Mouse (Mus musculus): ENCODE results near the gene Acot2. TPM values are rescaled to one million over a fixed set of nuclear protein-coding genes. Genes with fewer than 3 reads are reported as not detected.
"Not testable (repeated sequence)": the region's sequence is repeated elsewhere in the genome, so short reads cannot be mapped to it uniquely, and the experiment has no call there.

The Acot2 gene
- polyA plus RNA-seq, 2 experiments, result 2.7 to 6.0 TPM

DNA sequence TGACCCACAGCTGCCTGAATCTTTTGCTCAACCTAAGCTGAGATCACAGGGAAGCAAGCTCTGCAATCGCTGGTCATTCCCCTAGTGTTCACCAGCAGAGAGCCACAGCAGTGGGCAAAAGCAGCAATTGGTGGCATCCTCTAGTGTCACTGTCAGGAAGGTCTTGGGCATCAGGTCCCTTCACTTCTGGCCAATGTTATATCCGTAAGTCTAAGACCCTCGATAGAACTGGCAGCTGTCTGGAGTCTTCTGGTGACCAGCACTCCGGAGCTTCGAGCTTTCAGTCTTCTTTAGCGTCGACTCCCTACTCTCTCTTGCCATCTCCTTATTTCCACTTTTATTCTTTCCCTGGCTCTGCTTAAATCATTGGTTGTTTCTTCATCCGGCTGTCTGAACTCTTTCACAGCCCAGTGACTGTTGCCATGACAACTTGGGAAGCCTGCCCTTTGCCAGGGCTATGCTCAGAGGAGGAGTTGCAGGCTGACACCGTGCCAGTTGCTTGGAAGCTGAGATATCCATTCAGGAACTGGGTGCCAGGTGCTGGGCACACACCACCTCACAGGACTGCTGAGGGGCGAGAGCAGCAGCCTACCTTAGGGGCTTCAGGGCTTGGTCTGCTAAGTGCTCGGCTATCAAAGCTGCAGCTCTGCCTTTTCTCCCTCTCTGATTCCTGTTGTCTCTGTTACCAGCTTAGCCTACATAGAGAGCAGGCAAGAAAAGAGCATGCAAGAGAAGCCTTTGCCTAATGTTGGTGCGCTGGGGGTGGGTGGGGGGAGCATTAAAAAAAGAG is 23.8 kb downstream of the Acot2 start:
- H3K4me2 ChIP-seq (ENCODE audit: low read depth), result peak overlapping the region; percentile 29
- H3K9me3 ChIP-seq (ENCODE audit: control insufficient read depth, low read length), result no peaks in the 10 kb centered on the region
- H3K4me1 ChIP-seq (replicated peaks; ENCODE audit: control insufficient read depth in 2 of 2, insufficient read depth in 2 of 2, low read length in 1 of 2), result 0 out of 4 replicates have a peak, but pooled peaks cover 0 to 3% of the 10 kb centered on the region in 2 experiments
- peaks cover 13% of the 10 kb centered on the region for H3K27me3 ChIP-seq (ENCODE audit: control insufficient read depth, insufficient read depth, low read length)
- H3K27ac ChIP-seq, result no peak overlapping the region
- no peaks in the 10 kb centered on the region for H3K36me3 ChIP-seq (replicated peaks; ENCODE audit: control insufficient read depth, insufficient read depth, low read depth)
- H3K9ac ChIP-seq (replicated peaks), result no peak overlapping the region
- TF ChIP-seq EP300 (IDR thresholded peaks at IDR 0.05; ENCODE audit: low read depth) (no peak), CTCF (IDR thresholded peaks at IDR 0.05; ENCODE audit: low read depth) (no peak)
- no peak for ATAC-seq (ENCODE audit: insufficient read depth)
- 55% methylated on average over 12 of the region's 12 CpGs for WGBS (ENCODE audit: insufficient replicate concordance)
- DNase-seq (ENCODE audit: low read depth in 3 of 3, low spot score in 3 of 3), result no peak
- H3K4me3 ChIP-seq (ENCODE audit: insufficient read depth in 1 of 2, low read depth in 2 of 2, low read length in 2 of 2), result no peak overlapping the region

GRCm38 (mm10) chr12:84013130-84013529 is 25.5 kb downstream of the Acot2 start:
- TF ChIP-seq CTCF (IDR thresholded peaks at IDR 0.05; ENCODE audit: low read depth) (peak; percentile 32), EP300 (IDR thresholded peaks at IDR 0.05; ENCODE audit: low read depth) (no peak)
- Histone ChIP-seq H3K4me1 (replicated peaks; ENCODE audit: control insufficient read depth in 2 of 2, insufficient read depth in 2 of 2, low read length in 1 of 2) (0 out of 4 replicates have a peak, but pooled peaks cover 0 to 3% of the 10 kb centered on the region in 2 experiments), H3K4me3 (ENCODE audit: insufficient read depth in 1 of 2, low read depth in 2 of 2, low read length in 2 of 2) (no peak overlapping the region), H3K4me2 (ENCODE audit: low read depth) (no peak overlapping the region), H3K9ac (replicated peaks) (no peak overlapping the region), H3K27ac (no peak overlapping the region), H3K36me3 (replicated peaks; ENCODE audit: control insufficient read depth, insufficient read depth, low read depth) (no peaks in the 10 kb centered on the region), H3K27me3 (ENCODE audit: control insufficient read depth, insufficient read depth, low read length) (peaks cover 13% of the 10 kb centered on the region), H3K9me3 (ENCODE audit: control insufficient read depth, low read length) (no peaks in the 10 kb centered on the region)
- DNase-seq (ENCODE audit: low read depth in 3 of 3, low spot score in 3 of 3) (no peak), ATAC-seq (ENCODE audit: insufficient read depth) (no peak)
- 62% methylated on average over 6 of the region's 6 CpGs for WGBS (ENCODE audit: insufficient replicate concordance)

DNA sequence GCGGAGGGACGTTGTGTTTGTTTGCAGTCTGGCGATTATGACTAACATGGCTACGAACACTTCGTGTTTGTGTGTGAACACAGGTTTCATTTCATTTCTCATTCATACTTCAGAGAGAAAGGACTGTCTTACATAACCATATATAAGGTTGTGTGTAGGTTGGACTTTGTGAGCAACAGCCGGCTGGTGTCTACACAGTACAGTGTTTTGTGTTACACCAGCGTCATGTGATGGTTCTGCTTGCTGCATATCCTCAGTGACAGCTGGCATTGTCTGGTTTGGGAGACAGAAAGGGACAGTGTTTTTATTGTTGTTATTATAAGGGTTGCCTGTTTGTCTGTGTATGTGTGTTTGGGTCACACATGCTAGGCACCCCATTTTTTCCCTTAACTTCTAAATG is 26.0 kb downstream of the Acot2 start:
- Histone ChIP-seq H3K27me3 (ENCODE audit: control insufficient read depth, insufficient read depth, low read length) (peaks cover 13% of the 10 kb centered on the region), H3K9me3 (ENCODE audit: control insufficient read depth, low read length) (no peaks in the 10 kb centered on the region), H3K4me1 (replicated peaks; ENCODE audit: control insufficient read depth in 2 of 2, insufficient read depth in 2 of 2, low read length in 1 of 2) (no peaks in the 10 kb centered on the region), H3K36me3 (replicated peaks; ENCODE audit: control insufficient read depth, insufficient read depth, low read depth) (no peaks in the 10 kb centered on the region), H3K4me3 (ENCODE audit: insufficient read depth in 1 of 2, low read depth in 2 of 2, low read length in 2 of 2) (no peak overlapping the region), H3K9ac (replicated peaks) (no peak overlapping the region), H3K27ac (no peak overlapping the region), H3K4me2 (ENCODE audit: low read depth) (no peak overlapping the region)
- ATAC-seq (ENCODE audit: insufficient read depth) (no peak), DNase-seq (ENCODE audit: low read depth in 3 of 3, low spot score in 3 of 3) (no peak)
- TF ChIP-seq EP300 (IDR thresholded peaks at IDR 0.05; ENCODE audit: low read depth) (no peak), CTCF (IDR thresholded peaks at IDR 0.05; ENCODE audit: low read depth) (no peak)
- WGBS (ENCODE audit: insufficient replicate concordance), result 76% methylated on average over 7 of the region's 7 CpGs

GRCm38 (mm10) chr12:84020528-84020927 is 32.9 kb downstream of the Acot2 start:
- DNase-seq (ENCODE audit: low read depth in 3 of 3, low spot score in 3 of 3), result peak in 2 of 3 experiments; percentile 44 to 52
- ATAC-seq (ENCODE audit: insufficient read depth), result peak; percentile 76
- not testable (repeated sequence) for H3K4me2 ChIP-seq (ENCODE audit: low read depth); H3K27me3 ChIP-seq (ENCODE audit: control insufficient read depth, insufficient read depth, low read length); H3K9ac ChIP-seq (replicated peaks); H3K27ac ChIP-seq; H3K4me1 ChIP-seq (replicated peaks; ENCODE audit: control insufficient read depth in 2 of 2, insufficient read depth in 2 of 2, low read length in 1 of 2); H3K9me3 ChIP-seq (ENCODE audit: control insufficient read depth, low read length); H3K36me3 ChIP-seq (replicated peaks; ENCODE audit: control insufficient read depth, insufficient read depth, low read depth); H3K4me3 ChIP-seq (ENCODE audit: insufficient read depth in 1 of 2, low read depth in 2 of 2, low read length in 2 of 2)
- 0 out of 2 replicates have a peak, but pooled peaks have one; percentile 12 for TF ChIP-seq EP300 (IDR thresholded peaks at IDR 0.05; ENCODE audit: low read depth)
- WGBS (ENCODE audit: insufficient replicate concordance), result 55% methylated on average over 7 of the region's 7 CpGs

DNA sequence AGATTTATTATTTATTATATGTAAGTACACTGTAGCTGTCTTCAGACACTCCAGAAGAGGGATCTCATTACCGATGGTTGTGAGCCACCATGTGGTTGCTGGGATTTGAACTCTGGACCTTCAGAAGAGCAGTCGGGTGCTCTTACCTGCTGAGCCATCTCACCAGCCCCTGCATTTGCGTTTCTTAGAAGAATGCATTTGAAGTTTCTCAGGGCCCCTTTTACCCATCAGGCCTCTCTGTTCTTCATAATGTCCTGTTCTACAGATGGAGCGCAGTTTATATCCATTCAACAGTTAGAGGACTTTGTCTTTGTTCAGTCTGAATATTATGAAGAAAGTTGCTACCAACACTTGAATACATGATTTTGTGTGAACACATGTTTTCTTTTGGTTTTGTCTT is 34.6 kb downstream of the Acot2 start:
- not testable (repeated sequence) for H3K9me3 ChIP-seq (ENCODE audit: control insufficient read depth, low read length); H3K4me2 ChIP-seq (ENCODE audit: low read depth); H3K4me3 ChIP-seq (ENCODE audit: insufficient read depth in 1 of 2, low read depth in 2 of 2, low read length in 2 of 2); DNase-seq (ENCODE audit: low read depth in 3 of 3, low spot score in 3 of 3); H3K27ac ChIP-seq; H3K36me3 ChIP-seq (replicated peaks; ENCODE audit: control insufficient read depth, insufficient read depth, low read depth); ATAC-seq (ENCODE audit: insufficient read depth); H3K9ac ChIP-seq (replicated peaks); H3K4me1 ChIP-seq (replicated peaks; ENCODE audit: control insufficient read depth in 2 of 2, insufficient read depth in 2 of 2, low read length in 1 of 2); H3K27me3 ChIP-seq (ENCODE audit: control insufficient read depth, insufficient read depth, low read length)
- 85% methylated on average over 4 of the region's 4 CpGs for WGBS (ENCODE audit: insufficient replicate concordance)
